Mouse (Mus musculus) CH12.LX (cell line): ENCODE results near the gene Apba3.

Experiments used
- CHD2 ChIP-seq: IDR thresholded peaks from 2 replicates; pipeline ENCODE4 v1.6.1; 2011; ENCODE audit warnings: low read length, improper control_type of control experiment
- CTCF ChIP-seq, 2 experiments: IDR thresholded peaks in 1 of 2; conservative IDR thresholded peaks in 1 of 2; 2 replicates each; pipeline ENCODE4 v1.5.1; 2011 to 2012; ENCODE audit warnings: low read depth in 2 of 2, low read length in 2 of 2, improper control_type of control experiment in 1 of 2, inconsistent platforms in 1 of 2, mild to moderate bottlenecking in 1 of 2, moderate library complexity in 1 of 2
- HCFC1 ChIP-seq: IDR thresholded peaks from 2 replicates; pipeline ENCODE4 v1.6.1; 2012; ENCODE audit warnings: low read depth, mild to moderate bottlenecking, inconsistent platforms, low read length, improper control_type of control experiment
- TCF12 ChIP-seq: IDR thresholded peaks from 2 replicates; pipeline ENCODE4 v1.6.1; 2014; ENCODE audit warnings: low read depth, mild to moderate bottlenecking, inconsistent platforms, low read length, improper control_type of control experiment
- USF2 ChIP-seq: conservative IDR thresholded peaks from 2 replicates; pipeline ENCODE4 v1.6.1; 2011; ENCODE audit warnings: low read depth, low read length, improper control_type of control experiment

GRCm38 (mm10) chr10:81306173-81306668 is 39.5 kb downstream of the Apba3 start:
- TF ChIP-seq HCFC1 (no peak), CTCF (conservative IDR thresholded peaks at IDR 0.05 in 1 of 2, IDR thresholded peaks at IDR 0.05 in 1 of 2; ENCODE audit: low read depth in 2 of 2, low read length in 2 of 2) (no peak), USF2 (no peak), TCF12 (no peak), CHD2 (no peak)
